Mouse (Mus musculus) MEL (cell line): Measurements from ENCODE around the gene Dnah17. TPM values are rescaled to one million over a fixed set of nuclear protein-coding genes. Genes with fewer than 3 reads are reported as not detected.

Experiments
- DNase-seq: peaks from one replicate; pipeline ENCODE4 v3.0.0; 2011; ENCODE audit warnings: low read depth, low spot score
- H3K27ac ChIP-seq: 2 replicates; pipeline ENCODE4 v1.5.1; 2012; ENCODE audit warnings: low read depth, mild to moderate bottlenecking, control low read depth, low read length, moderate library complexity; ENCODE audit not compliant: control insufficient read depth
- H3K27me3 ChIP-seq, 2 experiments: fragments of 150-350 bp in 1 of 2; sonication (generic) in 1 of 2; 2 replicates each; pipeline ENCODE4 v1.6.1; 2012; ENCODE audit warnings: low read length in 2 of 2, mild to moderate bottlenecking in 2 of 2, improper control_type of control experiment in 1 of 2, moderate library complexity in 1 of 2; ENCODE audit not compliant: insufficient read depth in 2 of 2, control insufficient read depth in 1 of 2
- H3K36me3 ChIP-seq, 2 experiments: 2 replicates each; pipeline ENCODE4 v1.6.1; 2012 to 2014; ENCODE audit warnings: low read length in 2 of 2, improper control_type of control experiment in 1 of 2, inconsistent platforms in 1 of 2, mild to moderate bottlenecking in 1 of 2; ENCODE audit not compliant: insufficient read depth in 2 of 2, control insufficient read depth in 1 of 2
- H3K4me1 ChIP-seq, 2 experiments: fragments of 150-350 bp in 1 of 2; sonication (generic) in 1 of 2; 2 replicates each; pipeline ENCODE4 v1.6.1; 2012; ENCODE audit warnings: low read length in 2 of 2, improper control_type of control experiment in 1 of 2, mild to moderate bottlenecking in 1 of 2; ENCODE audit not compliant: insufficient read depth in 2 of 2, control insufficient read depth in 1 of 2
- H3K4me3 ChIP-seq, 2 experiments: fragments of 150-350 bp in 1 of 2; sonication (generic) in 1 of 2; 2 replicates each; pipeline ENCODE4 v1.5.1; 2012; ENCODE audit warnings: low read depth in 2 of 2, low read length in 2 of 2, mild to moderate bottlenecking in 2 of 2, moderate library complexity in 2 of 2, control low read depth in 1 of 2, improper control_type of control experiment in 1 of 2; ENCODE audit not compliant: control insufficient read depth in 1 of 2, insufficient read depth in 1 of 2
- H3K79me2 ChIP-seq: 2 replicates; pipeline ENCODE4 v1.6.1; 2012; ENCODE audit warnings: mild to moderate bottlenecking, low read length, moderate library complexity; ENCODE audit not compliant: control insufficient read depth, poor library complexity, insufficient read depth
- H3K9ac ChIP-seq: 2 replicates; pipeline ENCODE4 v1.6.1; 2012; ENCODE audit warnings: low read depth, mild to moderate bottlenecking, control low read depth, low read length, moderate library complexity; ENCODE audit not compliant: control insufficient read depth, poor library complexity, severe bottlenecking
- H3K9me3 ChIP-seq: fragments of 150-350 bp; sonication (generic); replicated peaks from 2 replicates; pipeline ENCODE4 v1.6.1; 2012; ENCODE audit warnings: mild to moderate bottlenecking, low read length, improper control_type of control experiment, moderate library complexity; ENCODE audit not compliant: insufficient read depth
- BHLHE40 ChIP-seq: IDR thresholded peaks from 2 replicates; pipeline ENCODE4 v1.6.1; 2012; ENCODE audit warnings: low read depth, mild to moderate bottlenecking, inconsistent platforms, low read length, improper control_type of control experiment, borderline replicate concordance
- CTCF ChIP-seq, 3 experiments: IDR thresholded peaks in 2 of 3; conservative IDR thresholded peaks in 1 of 3; 2 replicates each; pipeline ENCODE4 v1.5.1; 2011 to 2012; ENCODE audit warnings: low read length in 3 of 3, low read depth in 2 of 3, mild to moderate bottlenecking in 2 of 3, improper control_type of control experiment in 1 of 3, inconsistent platforms in 1 of 3, mixed read lengths in 1 of 3, moderate library complexity in 1 of 3; ENCODE audit not compliant: control insufficient read depth in 1 of 3, insufficient read depth in 1 of 3, poor library complexity in 1 of 3, severe bottlenecking in 1 of 3
- ETS1 ChIP-seq: IDR thresholded peaks from 2 replicates; pipeline ENCODE4 v1.6.1; 2012; ENCODE audit warnings: low read depth, mild to moderate bottlenecking, inconsistent platforms, low read length, improper control_type of control experiment, moderate library complexity
- GATA1 ChIP-seq: IDR thresholded peaks from 2 replicates; pipeline ENCODE4 v1.6.1; 2011; ENCODE audit warnings: low read depth, low read length, improper control_type of control experiment
- HCFC1 ChIP-seq: IDR thresholded peaks from 2 replicates; pipeline ENCODE4 v1.6.1; 2012; ENCODE audit warnings: low read depth, mild to moderate bottlenecking, inconsistent platforms, low read length, improper control_type of control experiment, moderate library complexity
- KAT2A ChIP-seq: conservative IDR thresholded peaks from 2 replicates; pipeline ENCODE4 v1.6.1; 2012; ENCODE audit warnings: low read depth, low read length, improper control_type of control experiment, inconsistent platforms
- MEF2A ChIP-seq: IDR thresholded peaks from 2 replicates; pipeline ENCODE4 v1.6.1; 2014; ENCODE audit warnings: low read depth, mild to moderate bottlenecking, inconsistent platforms, low read length, improper control_type of control experiment; ENCODE audit not compliant: poor library complexity, insufficient replicate concordance, severe bottlenecking; ENCODE audit errors: extremely low read depth
- MXI1 ChIP-seq: IDR thresholded peaks from 2 replicates; pipeline ENCODE4 v1.6.1; 2011; ENCODE audit warnings: mild to moderate bottlenecking, low read depth, low read length, improper control_type of control experiment
- MYC ChIP-seq: IDR thresholded peaks from 2 replicates; pipeline ENCODE4 v1.6.1; 2011; ENCODE audit warnings: low read depth, mild to moderate bottlenecking, low read length, improper control_type of control experiment, moderate library complexity
- NELFE ChIP-seq: IDR thresholded peaks from 2 replicates; pipeline ENCODE4 v1.6.1; 2011; ENCODE audit warnings: low read depth, low read length, improper control_type of control experiment
- RAD21 ChIP-seq: IDR thresholded peaks from 2 replicates; pipeline ENCODE4 v1.6.1; 2011; ENCODE audit warnings: mild to moderate bottlenecking, low read depth, low read length, improper control_type of control experiment
- SMC3 ChIP-seq: IDR thresholded peaks from 2 replicates; pipeline ENCODE4 v1.6.1; 2011; ENCODE audit warnings: low read depth, low read length, improper control_type of control experiment
- TAL1 ChIP-seq: IDR thresholded peaks from 2 replicates; pipeline ENCODE4 v1.6.1; 2012; ENCODE audit warnings: mild to moderate bottlenecking, inconsistent platforms, low read length, moderate library complexity, mixed read lengths
- TBP ChIP-seq: IDR thresholded peaks from 2 replicates; pipeline ENCODE4 v1.8.0; 2011; ENCODE audit warnings: low read depth, low read length, improper control_type of control experiment
- TCF12 ChIP-seq: IDR thresholded peaks from 2 replicates; pipeline ENCODE4 v1.6.1; 2014; ENCODE audit warnings: low read depth, mild to moderate bottlenecking, inconsistent platforms, low read length, improper control_type of control experiment, moderate library complexity
- UBTF ChIP-seq: IDR thresholded peaks from 2 replicates; pipeline ENCODE4 v1.6.1; 2012; ENCODE audit warnings: low read depth, mild to moderate bottlenecking, inconsistent platforms, low read length, improper control_type of control experiment, moderate library complexity, borderline replicate concordance; ENCODE audit not compliant: insufficient read depth
- USF1 ChIP-seq: IDR thresholded peaks from 2 replicates; pipeline ENCODE4 v1.6.1; 2014; ENCODE audit warnings: low read depth, mild to moderate bottlenecking, inconsistent platforms, low read length, improper control_type of control experiment, moderate library complexity
- ZC3H11A ChIP-seq: IDR thresholded peaks from 2 replicates; pipeline ENCODE4 v1.6.1; 2012; ENCODE audit warnings: low read depth, mild to moderate bottlenecking, inconsistent platforms, low read length, improper control_type of control experiment
- ZMIZ1 ChIP-seq: IDR thresholded peaks from 2 replicates; pipeline ENCODE4 v1.6.1; 2012; ENCODE audit warnings: low read depth, mild to moderate bottlenecking, inconsistent platforms, low read length, improper control_type of control experiment, moderate library complexity
- polyA plus RNA-seq, 2 experiments: library from polyadenylated mRNA; stranded (reverse) in 1 of 2; unstranded in 1 of 2; fragments of >175 nt in 1 of 2; fragments of >200 nt in 1 of 2; gene quantifications; 2 replicates each; pipeline versions ENCODE4 v1.2.1 to v1.2.4; 2012; ENCODE audit warnings: low replicate concordance in 2 of 2, low read depth in 1 of 2; ENCODE audit not compliant: insufficient read length in 2 of 2, insufficient read depth in 1 of 2, missing spikeins in 1 of 2
- total RNA-seq: library from RNA; depleted of rRNA; stranded (reverse); fragments of 300-350 nt; gene quantifications from 2 replicates; pipeline ENCODE4 v1.2.3, GENCODE M21; 2012; rRNA removed

Dnah17 gene
- total RNA-seq (under 0.01 and 0.04 TPM in 2 replicates), polyA plus RNA-seq (under 1 TPM in 1 of 2 experiments, not detected in 1; 0.21 TPM)

GRCm38 (mm10) chr11:118130534-118130933 is at the start of gene Dnah17:
Gene Dnah17, minus strand, starts transcription at chr11:118130634.
- H3K9me3 ChIP-seq, result no peaks in the 10 kb centered on the region
- no peak for DNase-seq
- TF ChIP-seq CTCF (IDR thresholded peaks at IDR 0.05 in 2 of 3, conservative IDR thresholded peaks at IDR 0.05 in 1 of 3; ENCODE audit: control insufficient read depth in 1 of 3, insufficient read depth in 1 of 3, low read depth in 2 of 3, low read length in 3 of 3, poor library complexity in 1 of 3, severe bottlenecking in 1 of 3), result no peak
- H3K79me2 ChIP-seq, result no peaks in the 10 kb centered on the region
- no peak within 1 kb of the TSS for H3K27ac ChIP-seq
- no peaks in the 10 kb centered on the region for H3K27me3 ChIP-seq
- H3K4me1 ChIP-seq, result 0 out of 4 replicates have a peak, but pooled peaks cover 0 to 3% of the 10 kb centered on the region in 2 experiments
- H3K36me3 ChIP-seq, result no peaks in the 10 kb centered on the region
- H3K4me3 ChIP-seq, result no peak within 1 kb of the TSS
- no peak within 1 kb of the TSS for H3K9ac ChIP-seq

GRCm38 (mm10) chr11:118180199-118180598 is 49.8 kb upstream of the Dnah17 start:
- Histone ChIP-seq H3K4me3 (no peak overlapping the region), H3K79me2 (no peaks in the 10 kb centered on the region), H3K4me1 (no peaks in the 10 kb centered on the region), H3K9me3 (no peaks in the 10 kb centered on the region), H3K27ac (no peak overlapping the region), H3K36me3 (peaks cover 0 to 12% of the 10 kb centered on the region in 2 experiments; a peak in 1 of 4 replicates)
- no peak for DNase-seq
- no peak for TF ChIP-seq MXI1
- no peak for TF ChIP-seq MYC
- no peak for TF ChIP-seq ZC3H11A
- no peak for TF ChIP-seq GATA1
- TF ChIP-seq TBP, result no peak
- no peak for TF ChIP-seq MEF2A
- no peak for TF ChIP-seq TCF12
- TF ChIP-seq ETS1, result no peak
- no peak for TF ChIP-seq NELFE
- TF ChIP-seq UBTF, result no peak
- no peak for TF ChIP-seq ZMIZ1
- no peak for TF ChIP-seq RAD21
- no peak for TF ChIP-seq USF1
- TF ChIP-seq HCFC1, result no peak
- TF ChIP-seq KAT2A, result no peak
- TF ChIP-seq BHLHE40, result no peak
- TF ChIP-seq SMC3, result no peak
- TF ChIP-seq TAL1, result no peak
- TF ChIP-seq, all 39 proteins: peak for 0
- Histone ChIP-seq H3K9ac (no peak overlapping the region), H3K27me3 (no peaks in the 10 kb centered on the region)
